Mouse (Mus musculus): ENCODE data around the gene Gdf7. TPM values are rescaled to one million over a fixed set of nuclear protein-coding genes. Genes with fewer than 3 reads are reported as not detected.

The Gdf7 gene
- total RNA-seq, 2 experiments from 2014 or later: not detected

DNA sequence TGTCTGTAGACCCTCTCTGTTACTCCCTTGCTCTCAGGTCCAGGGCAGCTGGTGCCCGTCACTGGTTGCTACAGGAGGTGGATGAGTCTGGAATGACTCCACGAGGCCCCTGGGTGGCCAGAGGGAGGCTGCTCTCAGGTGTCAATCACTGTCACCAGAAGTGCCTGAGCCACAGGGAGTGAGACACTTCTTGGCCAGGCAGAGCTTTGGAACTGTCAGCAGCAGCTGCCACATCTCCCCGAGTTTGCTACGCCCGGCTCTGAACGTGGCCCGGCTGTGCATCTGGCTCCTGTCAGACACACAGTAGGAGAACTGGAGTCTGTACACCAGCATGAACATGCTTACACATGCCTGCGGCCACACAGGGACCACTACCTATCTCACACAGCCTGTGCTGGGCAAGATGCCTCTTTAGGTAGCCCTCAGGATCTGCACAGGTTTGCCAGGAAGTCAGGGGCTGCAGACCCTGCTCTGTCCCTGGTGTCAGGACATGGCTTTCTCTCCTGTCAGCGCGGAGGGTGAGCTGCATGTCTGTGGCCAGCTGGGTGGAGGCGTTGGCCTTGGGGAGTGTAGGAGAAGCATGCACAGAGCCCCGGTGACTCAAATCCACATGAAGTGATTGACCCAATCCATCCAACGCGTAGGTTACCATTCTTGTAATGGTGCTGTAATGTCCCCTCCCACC, 29.9 kb upstream of the Gdf7 start:
- intact Hi-C loops (cut with DNase I): loop anchor here (5.0 kb wide), 1 partner anchor 106 kb away; no protein-coding TSS in a partner anchor
- DNase-seq: no peak

DNA sequence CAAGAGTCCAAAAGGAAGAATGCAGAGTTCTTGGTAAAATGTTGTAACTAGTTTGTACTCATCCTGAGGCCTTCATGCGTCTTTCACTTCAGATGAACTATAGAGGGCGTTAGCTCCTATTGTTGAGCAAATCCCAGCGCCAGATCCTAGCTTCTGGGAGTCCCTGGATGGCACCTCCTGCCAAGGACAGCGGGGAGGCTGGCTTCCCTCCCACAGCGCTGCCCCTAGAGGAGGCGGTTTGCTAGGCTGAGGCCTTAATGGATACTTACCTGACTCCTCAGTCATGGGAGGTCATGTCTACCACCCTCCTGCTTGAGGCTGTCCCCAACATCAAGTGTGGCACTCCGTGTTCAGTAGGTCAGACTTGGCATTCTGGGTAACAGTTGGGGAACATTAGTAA, 27.5 kb upstream of the Gdf7 start:
- intact Hi-C loops (cut with DNase I): no loop called here
- DNase-seq: no peak

DNA sequence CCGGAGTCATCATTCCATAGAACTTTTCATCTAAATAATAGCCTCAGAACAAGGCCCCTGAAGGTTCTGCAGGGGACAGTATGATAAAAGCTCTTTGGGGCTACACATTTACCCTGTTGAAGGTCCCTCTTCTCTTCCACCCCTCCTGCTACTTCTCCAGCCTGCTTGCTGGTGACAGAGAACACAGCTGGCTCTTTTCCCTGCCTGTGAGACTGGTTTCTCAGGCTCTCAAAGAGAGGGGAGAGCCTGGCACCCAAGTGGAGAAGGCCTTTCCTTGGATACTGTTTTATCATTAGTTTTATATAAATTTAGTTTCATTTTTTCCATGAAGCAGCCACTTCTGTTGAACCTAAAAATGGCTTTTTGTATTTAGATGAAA, 25.9 kb upstream of the Gdf7 start:
- no peak for DNase-seq
- intact Hi-C loops (cut with DNase I): loop anchor here (1.0 to 2.0 kb wide), 2 partner anchors 119 to 174 kb away; no protein-coding TSS in a partner anchor

DNA sequence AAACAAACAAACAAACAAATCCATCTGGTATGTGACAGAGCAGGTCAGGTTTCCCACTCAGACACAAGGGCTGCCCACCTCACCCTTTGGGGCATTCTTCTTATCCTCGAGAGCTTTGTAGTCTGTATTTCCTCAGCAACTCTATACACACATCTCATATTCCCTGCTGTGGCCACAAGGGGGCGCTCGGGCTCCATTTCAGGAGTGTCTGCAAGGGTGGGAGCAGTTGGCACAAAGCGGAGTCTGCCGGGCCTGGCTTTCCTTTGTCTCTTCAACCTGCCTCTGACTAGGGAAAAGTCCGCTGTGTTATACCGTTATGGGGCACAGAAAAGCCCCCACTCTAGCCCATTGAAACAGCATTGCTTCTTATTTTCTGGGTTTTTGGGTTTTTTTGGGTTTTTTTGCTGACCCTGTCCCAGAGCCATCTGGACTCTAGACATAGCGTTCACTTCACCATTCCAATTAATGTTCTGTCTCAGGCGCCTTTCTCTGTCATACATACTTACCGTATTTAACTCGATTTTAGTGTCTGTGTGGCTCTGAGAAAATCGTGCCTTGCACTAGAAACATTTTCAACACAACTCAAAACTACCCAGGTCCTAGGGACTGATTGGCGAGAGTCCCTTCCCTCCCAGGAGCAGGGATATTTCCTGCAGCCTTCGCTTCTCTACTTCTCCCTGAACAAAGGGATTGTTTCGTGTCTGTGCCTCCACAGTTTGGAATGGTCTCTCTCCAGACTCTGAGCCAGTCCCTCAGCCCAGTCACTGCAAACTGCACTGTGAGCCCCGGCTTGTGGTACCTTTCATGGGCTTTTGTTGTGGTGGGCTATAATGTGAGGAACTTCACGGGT, 25.3 kb upstream of the Gdf7 start:
- peak; percentile 94 to 95 for DNase-seq
- intact Hi-C loops (cut with DNase I): loop anchor here (1.0 to 2.0 kb wide), 2 partner anchors 120 to 174 kb away; no protein-coding TSS in a partner anchor

DNA sequence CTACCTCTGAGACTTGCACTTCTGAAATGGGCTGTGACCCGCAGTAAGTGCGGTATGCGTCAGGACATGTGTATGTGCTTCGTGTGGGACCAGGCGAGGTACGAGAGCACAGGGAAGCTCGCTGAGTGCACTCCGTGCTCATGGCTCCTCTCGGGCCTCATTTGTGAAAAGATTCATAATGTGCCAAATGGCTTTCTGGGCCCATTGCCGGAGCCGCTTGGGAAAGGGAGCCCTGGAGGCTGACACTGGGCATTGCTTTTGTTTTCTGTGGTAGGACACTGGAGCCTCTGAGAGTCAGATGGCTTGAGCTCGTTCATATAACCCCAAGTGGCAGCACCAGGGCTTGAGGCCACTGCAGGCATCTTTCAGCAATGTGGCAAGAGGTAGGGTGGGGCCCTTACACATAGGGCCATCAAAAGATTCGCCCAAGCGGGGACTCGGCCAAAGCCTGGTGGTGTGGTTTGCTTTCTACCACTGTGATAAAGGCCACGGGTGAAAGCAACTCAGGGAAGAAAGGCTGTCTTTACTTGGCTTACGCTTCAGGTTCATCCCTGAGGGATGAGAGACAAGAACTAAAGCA, 24.3 kb upstream of the Gdf7 start:
- DNase-seq: no peak

GRCm38 (mm10) chr12:8325245-8325942, 23.6 kb upstream of the Gdf7 start:
- no peak for DNase-seq
- intact Hi-C loops (cut with DNase I): no loop called here

More for the DNA sequence above, 24.3 kb upstream of the Gdf7 start:
- intact Hi-C loops (cut with DNase I): loop anchor here (2.0 kb wide), 1 partner anchor 121 kb away; no protein-coding TSS in a partner anchor

DNA sequence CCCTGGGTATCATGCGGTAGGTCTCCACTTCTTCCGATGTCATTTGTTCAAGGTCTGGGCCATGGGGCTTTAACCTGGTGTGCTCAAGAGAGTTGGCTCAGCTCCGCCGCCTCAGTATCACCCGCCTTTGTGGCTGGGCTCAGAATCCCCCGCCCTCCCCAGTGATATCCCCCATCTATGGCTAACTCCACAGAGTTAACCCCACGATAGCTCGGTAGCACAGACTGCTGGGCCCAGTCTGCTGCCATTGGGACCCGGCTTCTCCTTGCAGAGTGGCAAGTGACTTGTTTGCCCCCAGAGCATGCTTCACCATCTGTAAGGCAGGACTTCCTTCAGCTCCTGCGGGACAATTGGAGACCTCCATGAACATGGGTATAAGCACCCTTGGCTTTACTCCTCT, 22.3 kb upstream of the Gdf7 start:
- no peak for DNase-seq
- intact Hi-C loops (cut with DNase I): no loop called here

DNA sequence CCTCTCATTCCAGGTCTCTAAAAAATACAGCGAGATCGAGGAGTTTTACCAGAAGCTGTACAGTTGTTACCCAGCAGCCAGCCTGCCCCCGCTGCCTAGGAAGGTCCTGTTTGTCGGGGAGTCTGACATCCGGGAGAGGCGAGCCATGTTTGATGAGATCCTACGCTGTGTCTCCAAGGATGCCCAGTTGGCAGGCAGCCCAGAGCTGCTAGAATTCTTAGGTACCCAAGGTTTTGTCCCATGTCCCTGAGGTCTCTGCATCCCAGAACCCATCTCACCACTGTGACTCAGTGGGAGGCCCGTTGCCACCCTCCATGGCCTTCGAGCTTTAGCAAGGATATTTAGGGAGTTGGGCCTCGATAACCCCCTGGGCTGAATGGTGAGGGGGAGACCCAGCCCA, 19.8 kb upstream of the Gdf7 start:
- intact Hi-C loops (cut with DNase I): loop anchor here (2.0 kb wide), 1 partner anchor 225 kb away; no protein-coding TSS in a partner anchor
- no peak for DNase-seq

DNA sequence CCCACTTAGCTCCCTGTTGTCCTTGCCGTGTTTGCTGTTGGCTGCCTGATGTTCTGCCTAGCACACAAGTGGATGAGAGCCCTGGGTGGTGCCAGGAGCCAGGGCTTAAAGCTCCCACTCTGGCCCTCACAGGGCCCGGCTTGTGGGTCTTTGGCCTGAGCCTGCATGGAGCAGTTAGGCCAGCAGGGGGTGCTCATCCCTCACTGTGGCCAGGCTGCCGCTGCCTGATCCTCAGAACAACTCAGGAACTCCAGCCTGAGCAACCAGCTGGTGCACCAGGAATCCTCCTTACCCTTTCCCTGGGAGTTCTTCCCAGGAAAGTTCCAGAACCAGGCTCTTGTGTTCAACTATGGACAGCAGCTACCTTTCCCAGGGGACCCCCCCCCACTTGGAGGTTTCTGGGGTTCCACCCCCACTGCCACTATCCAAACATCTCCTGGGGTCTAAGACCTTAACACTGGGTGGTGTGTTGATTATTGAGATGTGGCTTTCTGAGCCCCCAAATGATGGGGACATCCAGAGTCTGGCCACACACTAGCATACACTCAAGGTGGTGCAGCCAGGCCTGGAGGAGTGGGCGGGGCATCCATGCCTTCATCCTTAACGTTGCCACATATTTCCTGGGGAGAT, 18.4 kb upstream of the Gdf7 start:
- DNase-seq: peak; percentile 78 to 84
- intact Hi-C loops (cut with DNase I): loop anchor here (2.0 kb wide), 1 partner anchor 227 kb away; no protein-coding TSS in a partner anchor

- no peak for DNase-seq
- intact Hi-C loops (cut with DNase I): no loop called here
These were observed 14.8 kb upstream of the Gdf7 start for GRCm38 (mm10) chr12:8316541-8316940.

GRCm38 (mm10) chr12:8313773-8314172, 12.0 kb upstream of the Gdf7 start:
- no peak for DNase-seq
- intact Hi-C loops (cut with DNase I): loop anchor here (2.0 kb wide), 1 partner anchor 233 kb away; no protein-coding TSS in a partner anchor

DNA sequence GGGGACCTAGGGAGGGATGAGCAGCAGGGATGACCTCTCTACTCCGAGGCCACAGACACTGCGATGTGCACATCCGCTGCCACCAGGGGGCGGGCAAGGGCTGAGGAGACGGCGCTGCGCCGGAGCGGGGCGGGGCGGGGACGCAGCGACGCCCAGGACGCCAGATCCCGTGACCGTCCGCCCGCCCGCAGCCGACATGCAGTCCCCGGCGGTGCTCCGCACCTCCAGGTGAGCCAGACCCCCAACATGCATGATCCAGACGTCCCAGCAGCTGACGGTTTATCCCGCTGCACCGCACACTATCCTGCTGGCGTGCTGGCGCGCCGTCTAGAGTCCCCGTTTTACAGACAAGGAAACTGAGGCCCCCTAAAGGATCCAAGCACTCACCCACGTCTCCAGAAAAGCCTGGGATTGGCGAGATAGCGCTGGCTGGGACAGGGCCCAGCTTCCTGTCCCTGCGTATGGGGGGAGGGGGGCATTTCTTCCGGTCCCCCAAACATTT, 11.6 kb upstream of the Gdf7 start, which contains the start of gene Hs1bp3:
Gene Hs1bp3, plus strand, starts transcription at position 163 of the 502 bp plus-strand sequence.
- DNase-seq: peak; percentile 75 to 86
- intact Hi-C loops (cut with DNase I): loop anchor here (2.0 kb wide), 1 partner anchor 233 kb away; no protein-coding TSS in a partner anchor

GRCm38 (mm10) chr12:8312266-8312665, 10.5 kb upstream of the Gdf7 start:
- DNase-seq: no peak
- intact Hi-C loops (cut with DNase I): loop anchor here (2.0 kb wide), 1 partner anchor 235 kb away; no protein-coding TSS in a partner anchor

- no peak for DNase-seq
- intact Hi-C loops (cut with DNase I): no loop called here
These were observed 9.2 kb upstream of the Gdf7 start for GRCm38 (mm10) chr12:8310992-8311391.

GRCm38 (mm10) chr12:8306910-8307309, 5.2 kb upstream of the Gdf7 start:
- no peak for DNase-seq

DNA sequence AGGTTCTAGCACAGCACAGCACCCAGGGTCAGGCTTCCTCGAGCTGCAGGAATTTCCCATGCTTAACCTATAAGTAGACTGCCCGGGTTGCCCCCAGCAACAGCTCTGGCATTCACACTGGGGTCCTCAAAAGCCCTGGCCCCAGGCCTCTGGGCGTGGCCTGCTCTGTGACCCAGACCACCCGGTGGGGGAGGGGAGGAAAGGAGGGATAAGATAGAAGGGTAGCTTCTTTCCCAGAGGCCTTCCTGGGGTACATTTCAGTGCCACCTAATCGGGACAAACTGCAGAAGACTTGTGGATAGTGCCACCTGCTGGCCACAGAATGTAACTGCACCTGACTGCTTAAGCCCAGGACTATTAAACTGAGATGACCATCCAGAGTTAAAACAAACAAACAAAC, 4.7 kb upstream of the Gdf7 start:
- intact Hi-C loops (cut with DNase I): loop anchor here (2.0 to 5.0 kb wide), 2 partner anchors 248 to 314 kb away; no protein-coding TSS in a partner anchor
- DNase-seq: peak in 1 of 2 experiments; percentile 44

More at GRCm38 (mm10) chr12:8306910-8307309, 5.2 kb upstream of the Gdf7 start:
- intact Hi-C loops (cut with DNase I): loop anchor here (2.0 to 5.0 kb wide), 2 partner anchors 248 to 315 kb away; no protein-coding TSS in a partner anchor

- DNase-seq: no peak
- intact Hi-C loops (cut with DNase I): loop anchor here (5.0 kb wide), 1 partner anchor 313 kb away; no protein-coding TSS in a partner anchor
These were observed 3.5 kb upstream of the Gdf7 start for GRCm38 (mm10) chr12:8305258-8305657.

- no peak for DNase-seq
- intact Hi-C loops (cut with DNase I): no loop called here
These were observed 541 bp downstream of the Gdf7 start for GRCm38 (mm10) chr12:8301011-8301814.
